Comparison of ENCODE assay signal across 8 mouse cellular contexts in the genomic region with DNA sequence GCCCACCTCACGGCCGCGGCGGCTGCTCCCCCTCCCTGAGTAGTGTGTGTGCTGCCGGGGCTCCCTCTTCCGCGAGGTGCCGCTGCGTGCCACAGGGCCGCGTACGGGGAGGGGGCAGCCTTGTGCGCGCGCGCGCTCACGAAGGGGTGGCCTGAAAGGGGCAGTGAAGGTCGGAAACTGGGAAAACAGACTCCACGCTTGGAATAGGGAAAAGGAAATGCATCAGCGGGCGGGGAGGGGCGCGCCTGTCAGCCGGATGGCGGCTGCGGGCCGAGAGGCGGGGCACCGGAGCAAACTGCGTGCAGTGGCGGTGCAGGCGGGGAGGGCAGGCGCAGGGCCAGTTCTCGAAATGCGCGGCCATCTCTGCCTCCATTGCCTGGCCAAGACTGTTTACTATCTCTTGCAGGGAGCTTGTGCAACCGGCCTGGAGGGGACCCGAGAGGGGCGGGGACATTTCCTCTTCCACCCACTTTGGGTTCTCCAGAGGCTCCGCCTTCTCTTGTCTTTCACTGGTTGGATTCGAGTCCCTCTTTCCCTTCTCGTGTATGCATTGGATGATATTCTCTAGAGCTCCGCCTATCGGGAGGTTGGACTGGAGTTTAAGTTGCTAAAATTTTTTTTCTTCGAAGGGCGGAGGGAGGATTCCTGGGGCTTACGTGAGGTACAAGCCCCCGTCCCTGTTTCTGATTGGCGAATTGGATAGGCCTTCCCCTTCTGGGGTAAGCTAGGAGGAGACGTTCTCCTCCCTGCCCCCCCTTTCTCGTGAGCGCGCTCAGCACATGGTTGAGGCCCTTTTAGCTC. TPM values are rescaled to one million over a fixed set of nuclear protein-coding genes. Genes with fewer than 3 reads are reported as not detected.
DNase-seq lines count a peak whose midpoint lies in the region; ATAC-seq lines count a peak whose summit lies in the region.

No protein-coding gene starts in this region.

- peak; percentile 98 to 99 for DNase-seq in adrenal gland, adult (ENCODE audit: inconsistent age in 2 of 2, low spot score in 1 of 2)
- DNase-seq in embryo, embryonic 10.5 days (ENCODE audit: low spot score) = peak; percentile 100
- DNase-seq in gastrocnemius, postnatal 14 days = peak; percentile 97
- peak; percentile 97 to 99 for DNase-seq in left cerebral cortex, postnatal 10 days (ENCODE audit: extremely low spot score in 1 of 2, low spot score in 2 of 2)
- peak; percentile 93 for DNase-seq in right cerebral cortex, postnatal 25 days
- peak; percentile 94 to 96 for DNase-seq in urinary bladder, postnatal 4 days (ENCODE audit: low spot score in 2 of 2)

- intact Hi-C loops in gastrocnemius, postnatal 14 days (cut with DNase I; ENCODE audit: low total_unique reads) = no loop called here
- intact Hi-C loops in left cerebral cortex, postnatal 10 days (cut with DNase I) = no loop called here

- ATAC-seq in inflammation-experienced regulatory T-cells, adult 6 months = peak; percentile 55
- ATAC-seq in megakaryocyte-erythroid progenitor cell, adult 5-6 weeks (replicated peaks; ENCODE audit: low FRiP score, low TSS enrichment, poor library complexity, severe bottlenecking) = peak; percentile 54

RNA-seq across cellular contexts. Expression of gene Sin3a, which starts 1.3 kb away (rescaled TPM):
- 10 to 100 TPM; 20.3 to 22.7 TPM for total RNA-seq in gastrocnemius, postnatal 14 days (2021)
- 10 to 100 TPM; 28.8 to 50.7 (median 38.9) TPM for polyA plus RNA-seq in inflammation-experienced regulatory T-cells, adult 6 months (2017; shearing (Covaris generic))
- total RNA-seq in left cerebral cortex, postnatal 10 days (2021) = 10 to 100 TPM; 29.5 to 34.8 TPM
- total RNA-seq in megakaryocyte-erythroid progenitor cell, adult 5-6 weeks (2014; fragmentation: Nextera tagmentation) = 65.6 and 111 TPM in 2 replicates
- 108 and 111 TPM in 2 replicates for total RNA-seq in megakaryocyte-erythroid progenitor cell, adult 5-6 weeks (2017)

RNA-seq across cellular contexts. Expression of gene Man2c1, which starts 57.3 kb away (rescaled TPM):
- 10 to 100 TPM; 32.8 to 36.2 TPM for total RNA-seq in gastrocnemius, postnatal 14 days (2021)
- polyA plus RNA-seq in inflammation-experienced regulatory T-cells, adult 6 months (2017; shearing (Covaris generic)) = 10 to 100 TPM; 44.7 to 81.1 (median 56.4) TPM
- total RNA-seq in left cerebral cortex, postnatal 10 days (2021) = 100 to 1,000 TPM; 140 to 148 TPM
- 83.6 and 95.2 TPM in 2 replicates for total RNA-seq in megakaryocyte-erythroid progenitor cell, adult 5-6 weeks (2014; fragmentation: Nextera tagmentation)
- 38.8 and 64.8 TPM in 2 replicates for total RNA-seq in megakaryocyte-erythroid progenitor cell, adult 5-6 weeks (2017)

Comparison
In these comparisons a context has a peak if more than half of its experiments do, and no peak if none do; other contexts are left out.
1. Peak in every context shown above with its lines: DNase-seq and ATAC-seq.